In genomic region chr5:136467360-136467999, GRCm38 (mm10) we compare ENCODE assay signal across 8 mouse cellular contexts.
DNase-seq lines count a peak whose midpoint lies in the region; ATAC-seq and TF ChIP-seq lines count a peak whose summit lies in the region.

No protein-coding gene starts in this region.

- H3K4me3 ChIP-seq in heart, adult 2 months = no peak overlapping the region
- no peak overlapping the region for H3K4me3 ChIP-seq in intestine, embryonic 15.5 days (replicated peaks)
- no peak overlapping the region for H3K4me3 ChIP-seq in lung, adult 2 months (replicated peaks; ENCODE audit: extremely low read depth, low read depth, low read length)

- peak; percentile 61 for ATAC-seq in intestine, embryonic 15.5 days

- DNase-seq in adrenal gland, adult (ENCODE audit: inconsistent age in 2 of 2, low spot score in 1 of 2) = peak; percentile 71 to 76
- DNase-seq in adrenal gland, adult 18-20 months (ENCODE audit: low spot score in 2 of 2) = no peak
- DNase-seq in cerebellum, postnatal 25 days = peak; percentile 79 to 83
- DNase-seq in heart, adult 2 months = peak; percentile 74 to 85
- DNase-seq in lung, adult 2 months = peak; percentile 50
- peak; percentile 72 for DNase-seq in ovary, postnatal 36 days (ENCODE audit: low spot score)
- no peak for DNase-seq in adipocyte (ENCODE audit: low spot score)

- no peaks in the 10 kb centered on the region for H3K27me3 ChIP-seq in heart, adult 2 months (ENCODE audit: control insufficient read depth, insufficient read depth, low read length)
- no peaks in the 10 kb centered on the region for H3K27me3 ChIP-seq in intestine, embryonic 15.5 days (replicated peaks)

- no peaks in the 10 kb centered on the region for H3K79me2 ChIP-seq in heart, adult 2 months (replicated peaks; ENCODE audit: control insufficient read depth, insufficient read depth, low read length)

- 0 out of 2 replicates have a peak overlapping the region, but pooled peaks have one; percentile 9 for H3K4me2 ChIP-seq in intestine, embryonic 15.5 days (replicated peaks)

- TF ChIP-seq POLR2A in heart, adult 2 months (IDR thresholded peaks at IDR 0.05; ENCODE audit: insufficient read depth, low read depth, low read length) = 0 out of 2 replicates have a peak, but pooled peaks have one; percentile 17
- no peak for TF ChIP-seq POLR2A in lung, adult 2 months (IDR thresholded peaks at IDR 0.05; ENCODE audit: borderline replicate concordance, extremely low read depth, low read depth, low read length)

- TF ChIP-seq EP300 in heart, adult 2 months (IDR thresholded peaks at IDR 0.05; ENCODE audit: insufficient read depth, low read depth, low read length) = peak; percentile 41; the same call in 1 of the 2 replicates

- no peak overlapping the region for H3K9ac ChIP-seq in heart, adult 2 months (ENCODE audit: low read depth, low read length)
- H3K9ac ChIP-seq in intestine, embryonic 15.5 days = no peak overlapping the region

- TF ChIP-seq CTCF in heart, adult 2 months (IDR thresholded peaks at IDR 0.05) = peak; percentile 48
- no peak for TF ChIP-seq CTCF in lung, adult 2 months (IDR thresholded peaks at IDR 0.05; ENCODE audit: insufficient read depth, low read length)

- 21% methylated on average over 6 of the region's 8 CpGs for WGBS in heart, adult 2 months
- 31% methylated on average over 8 of the region's 8 CpGs for WGBS in intestine, embryonic 15.5 days
- WGBS in lung, adult 2 months = 49% methylated on average over 8 of the region's 8 CpGs

- no peaks in the 10 kb centered on the region for H3K9me3 ChIP-seq in intestine, embryonic 15.5 days

- intact Hi-C loops in heart, adult 2 months (cut with DNase I) = loop anchor here (5.0 kb wide), 1 partner anchor 100 kb away; the partner anchor contains the start of gene Cux1

- H3K4me1 ChIP-seq in heart, adult 2 months (ENCODE audit: control insufficient read depth, insufficient read depth, low read length) = peaks cover 35% of the 10 kb centered on the region
- H3K4me1 ChIP-seq in intestine, embryonic 15.5 days (replicated peaks) = peaks cover 39% of the 10 kb centered on the region
- H3K4me1 ChIP-seq in lung, adult 2 months (ENCODE audit: control insufficient read depth, insufficient read depth, low read length) = peaks cover 13% of the 10 kb centered on the region

- peaks cover 10% of the 10 kb centered on the region; the same call in 1 of the 2 replicates for H3K36me3 ChIP-seq in heart, adult 2 months (ENCODE audit: control insufficient read depth, insufficient read depth, low read length)
- H3K36me3 ChIP-seq in intestine, embryonic 15.5 days = no peaks in the 10 kb centered on the region

- peak overlapping the region; percentile 70 for H3K27ac ChIP-seq in heart, adult 2 months
- 0 out of 2 replicates have a peak overlapping the region, but pooled peaks have one; percentile 22 for H3K27ac ChIP-seq in intestine, embryonic 15.5 days

Comparison
In these comparisons a context has a peak if more than half of its experiments do, and no peak if none do; other contexts are left out.
1. DNase-seq: peak in adrenal gland, adult (2 of 2), cerebellum, postnatal 25 days (2 of 2), heart, adult 2 months (2 of 2), lung, adult 2 months (single experiment) and ovary, postnatal 36 days (single experiment); none in adrenal gland, adult 18-20 months (0 of 2) and adipocyte (single experiment).